Mouse (Mus musculus) midbrain, embryonic 16.5 days (tissue): ENCODE results near the gene Kcnj3. TPM values are rescaled to one million over a fixed set of nuclear protein-coding genes. Genes with fewer than 3 reads are reported as not detected.

Experiments
- ATAC-seq: fragments of 200-750 bp; cut with Nextera tagmentation; 2 replicates; pipeline ENCODE4 v1.8.0; 2017; ENCODE audit warnings: moderate TSS enrichment
- H3K27ac ChIP-seq: fragments of 300-500 bp; sonication (generic); 2 replicates; pipeline ENCODE4 v1.5.1; 2014; ENCODE audit warnings: mild to moderate bottlenecking, low read length, mixed read lengths
- H3K27me3 ChIP-seq: fragments of 300-500 bp; sonication (generic); 2 replicates; pipeline ENCODE4 v1.6.1; 2014; ENCODE audit warnings: low read depth, low read length, mixed read lengths; ENCODE audit not compliant: control insufficient read depth, insufficient read depth
- H3K36me3 ChIP-seq: fragments of 300-500 bp; sonication (generic); 2 replicates; pipeline ENCODE4 v1.6.1; 2014; ENCODE audit warnings: mild to moderate bottlenecking, low read length, moderate library complexity, mixed read lengths; ENCODE audit not compliant: control insufficient read depth, insufficient read depth
- H3K4me1 ChIP-seq: fragments of 300-500 bp; sonication (generic); 2 replicates; pipeline ENCODE4 v1.6.1; 2014; ENCODE audit warnings: mild to moderate bottlenecking, low read length, mixed read lengths; ENCODE audit not compliant: control insufficient read depth, insufficient read depth
- H3K4me2 ChIP-seq: fragments of 300-500 bp; sonication (generic); 2 replicates; pipeline ENCODE4 v1.6.1; 2014; ENCODE audit warnings: mild to moderate bottlenecking, low read length, mixed read lengths
- H3K4me3 ChIP-seq: fragments of 300-500 bp; sonication (generic); 2 replicates; pipeline ENCODE4 v1.5.1; 2014; ENCODE audit warnings: low read depth, mild to moderate bottlenecking, low read length, moderate library complexity, mixed read lengths
- H3K9ac ChIP-seq: fragments of 300-500 bp; sonication (generic); 2 replicates; pipeline ENCODE4 v1.6.1; 2014; ENCODE audit warnings: low read depth, low read length, mixed read lengths
- H3K9me3 ChIP-seq: fragments of 300-500 bp; sonication (generic); replicated peaks from 2 replicates; pipeline ENCODE4 v1.6.1; 2014; ENCODE audit warnings: mild to moderate bottlenecking, low read length, mixed read lengths; ENCODE audit not compliant: control insufficient read depth, poor library complexity, severe bottlenecking
- WGBS: fragments of 180-500 bp; shearing (Covaris S2); extraction: QIAGEN DNeasy Blood & Tissue Kit; methylation state at CpG from one replicate; pipeline ENCODE4 v1.1.7; 2014; 5-methylcytosine and 5-hydroxymethylcytosine counted together
- polyA plus RNA-seq: library from polyadenylated mRNA; unstranded; fragments of >200 nt; fragmentation: Nextera tagmentation; extraction: Ambion mirVana; gene quantifications from 2 replicates; pipeline ENCODE4 v1.2.1, GENCODE M21; 2015

The Kcnj3 gene
- polyA plus RNA-seq: 5.7 and 5.8 TPM in 2 replicates

DNA sequence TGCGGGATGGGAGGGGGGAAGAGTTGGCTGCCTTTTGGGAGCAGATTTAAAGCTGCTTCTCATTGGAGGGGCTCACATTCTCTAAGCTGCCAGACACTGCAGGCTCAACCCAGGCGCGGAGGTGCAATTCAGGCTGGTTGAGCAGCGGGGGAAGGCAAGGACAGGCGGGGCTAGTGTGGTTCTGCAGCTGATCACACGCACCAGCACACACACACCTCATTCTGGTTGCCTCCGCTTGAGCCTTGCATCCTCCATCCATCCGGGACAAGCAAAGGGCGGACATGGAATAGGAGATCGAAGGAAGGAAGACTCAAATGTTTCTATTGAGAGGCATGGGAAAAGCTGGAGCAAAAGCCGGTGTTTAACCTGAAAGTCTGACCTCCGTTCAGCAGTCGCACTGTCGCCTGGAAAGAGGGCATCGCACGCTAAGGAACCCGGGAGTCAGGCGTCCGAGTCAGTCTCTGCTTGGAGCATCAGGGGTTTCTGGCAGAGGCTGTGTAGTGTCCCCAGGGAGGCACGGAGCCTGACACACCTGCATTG lies at the start of gene Kcnj3:
Kcnj3 (plus strand) TSS at position 250 of the 540 bp plus-strand sequence.
- peak within 1 kb of the TSS; percentile 80 for H3K9ac ChIP-seq
- H3K9me3 ChIP-seq: no peaks in the 10 kb centered on the region
- WGBS: under 1% methylated on average over 20 of the region's 20 CpGs
- peak within 1 kb of the TSS; percentile 64 for H3K27ac ChIP-seq
- ATAC-seq: peak; percentile 89
- H3K27me3 ChIP-seq: no peaks in the 10 kb centered on the region
- H3K4me2 ChIP-seq: peak within 1 kb of the TSS; percentile 91
- no peaks in the 10 kb centered on the region for H3K36me3 ChIP-seq
- H3K4me1 ChIP-seq: peaks cover 4% of the 10 kb centered on the region; the same call in 1 of the 2 replicates
- H3K4me3 ChIP-seq: peak within 1 kb of the TSS; percentile 85

DNA sequence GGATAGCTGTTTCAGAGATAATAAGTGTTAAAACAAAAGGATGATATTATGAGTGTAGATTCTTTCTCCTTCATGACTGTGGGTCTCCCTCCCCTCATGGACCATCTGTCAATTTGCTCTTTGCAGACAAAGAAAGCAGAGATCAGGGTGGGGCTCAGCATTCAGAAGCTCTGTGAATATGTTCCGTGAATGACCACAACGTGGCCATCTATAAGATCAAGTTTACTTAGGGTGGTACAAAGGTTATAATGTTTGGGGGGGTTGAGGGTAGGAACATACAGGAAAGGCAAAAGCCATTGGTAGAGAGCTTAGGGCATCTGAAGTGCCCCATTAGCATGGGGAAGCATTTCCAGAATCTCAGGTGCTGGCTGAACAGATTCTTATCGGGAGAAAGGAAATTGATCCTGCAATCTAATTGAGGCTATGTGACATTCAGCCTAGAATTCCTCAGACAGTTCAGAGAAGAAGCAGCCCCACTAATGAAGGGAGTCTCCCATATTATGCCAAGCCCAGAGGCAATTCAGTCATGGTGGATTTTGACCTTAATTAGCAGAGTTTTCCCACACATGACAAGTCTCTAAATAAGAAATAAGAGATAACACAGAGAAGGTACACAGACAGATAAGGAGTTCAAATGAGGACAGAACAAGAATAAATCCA lies 45.3 kb upstream of the Kcnj3 start:
- H3K4me2 ChIP-seq: no peak overlapping the region
- ATAC-seq: peak; percentile 76
- H3K27me3 ChIP-seq: no peaks in the 10 kb centered on the region
- no peak overlapping the region for H3K4me3 ChIP-seq
- H3K27ac ChIP-seq: no peak overlapping the region
- H3K4me1 ChIP-seq: no peaks in the 10 kb centered on the region
- no peaks in the 10 kb centered on the region for H3K9me3 ChIP-seq
- no peaks in the 10 kb centered on the region for H3K36me3 ChIP-seq
- 58% methylated on average over 3 of the region's 3 CpGs for WGBS
- no peak overlapping the region for H3K9ac ChIP-seq

DNA sequence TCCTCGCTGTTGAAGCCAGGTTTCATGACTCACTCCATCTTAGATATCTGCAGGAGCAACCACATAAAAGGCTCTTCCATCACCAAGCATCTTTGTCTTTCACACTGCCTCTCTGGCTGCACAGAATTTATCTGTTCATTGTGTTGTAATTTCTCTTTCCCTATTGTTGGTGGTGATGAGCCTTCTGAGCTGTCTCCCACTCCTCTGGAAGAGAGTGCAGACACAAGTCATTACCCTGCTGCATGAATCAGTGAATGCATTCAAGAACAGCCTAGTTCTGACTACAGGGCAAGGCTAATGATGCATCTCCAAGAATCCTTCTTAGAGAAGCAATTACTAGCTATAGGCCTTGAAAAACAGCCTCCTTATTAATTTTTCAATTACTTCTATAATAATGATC lies 30.5 kb upstream of the Kcnj3 start:
- no peak for ATAC-seq
- Histone ChIP-seq H3K4me3 (no peak overlapping the region), H3K9me3 (0 out of 2 replicates have a peak, but pooled peaks cover 1% of the 10 kb centered on the region), H3K4me2 (no peak overlapping the region), H3K36me3 (no peaks in the 10 kb centered on the region), H3K27ac (no peak overlapping the region), H3K27me3 (no peaks in the 10 kb centered on the region), H3K4me1 (no peaks in the 10 kb centered on the region), H3K9ac (no peak overlapping the region)
- WGBS: 79% methylated on average over 1 of the region's 1 CpGs

DNA sequence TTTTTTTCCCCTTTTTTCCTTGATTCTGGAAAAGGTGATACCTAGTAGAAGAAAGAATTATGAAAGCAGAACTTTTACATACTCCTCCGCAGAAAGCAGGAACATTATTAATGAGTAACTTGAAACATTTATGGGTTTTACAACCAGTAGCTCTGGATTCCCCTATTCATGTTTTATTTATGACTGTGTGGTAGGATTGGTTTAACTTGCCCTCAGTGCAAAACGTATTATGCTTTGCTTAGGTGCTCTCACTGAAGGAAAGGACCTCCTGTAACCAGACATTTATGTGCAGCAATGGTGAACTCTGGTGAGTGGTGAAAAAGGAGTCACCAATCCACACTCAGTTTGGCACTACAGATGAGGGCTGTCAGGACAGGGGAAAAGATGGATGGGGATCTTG lies 8.1 kb upstream of the Kcnj3 start:
- Histone ChIP-seq H3K9me3 (no peaks in the 10 kb centered on the region), H3K4me3 (no peak overlapping the region), H3K4me1 (no peaks in the 10 kb centered on the region), H3K36me3 (no peaks in the 10 kb centered on the region), H3K9ac (no peak overlapping the region), H3K27ac (no peak overlapping the region), H3K27me3 (no peaks in the 10 kb centered on the region), H3K4me2 (no peak overlapping the region)
- WGBS: 55% methylated on average over 2 of the region's 2 CpGs
- ATAC-seq: no peak

DNA sequence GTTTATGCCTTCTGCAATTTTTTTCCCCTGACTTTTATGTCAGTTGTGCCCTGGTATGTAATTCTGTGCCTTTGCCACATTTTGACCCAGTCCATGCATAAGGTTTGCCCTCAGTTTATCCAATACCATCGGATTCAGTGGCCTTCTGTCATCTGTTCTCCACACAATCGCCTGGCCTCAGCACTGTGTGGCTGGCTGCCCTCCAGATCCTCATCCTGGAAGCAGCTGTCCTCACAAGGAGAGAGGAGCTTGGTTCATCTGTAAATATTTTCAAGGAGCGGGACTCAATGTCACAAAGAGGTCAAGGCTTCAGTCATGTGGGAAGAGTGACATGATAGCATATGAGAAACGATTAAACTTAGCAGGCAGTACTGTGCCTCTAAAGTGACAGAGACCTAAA lies 3.7 kb upstream of the Kcnj3 start:
- Histone ChIP-seq H3K36me3 (no peaks in the 10 kb centered on the region), H3K4me2 (no peak overlapping the region), H3K4me1 (peaks cover 4% of the 10 kb centered on the region; the same call in 1 of the 2 replicates), H3K27me3 (no peaks in the 10 kb centered on the region), H3K9me3 (no peaks in the 10 kb centered on the region), H3K4me3 (no peak overlapping the region), H3K27ac (no peak overlapping the region), H3K9ac (no peak overlapping the region)
- no peak for ATAC-seq
- WGBS: 80% methylated on average over 4 of the region's 4 CpGs

DNA sequence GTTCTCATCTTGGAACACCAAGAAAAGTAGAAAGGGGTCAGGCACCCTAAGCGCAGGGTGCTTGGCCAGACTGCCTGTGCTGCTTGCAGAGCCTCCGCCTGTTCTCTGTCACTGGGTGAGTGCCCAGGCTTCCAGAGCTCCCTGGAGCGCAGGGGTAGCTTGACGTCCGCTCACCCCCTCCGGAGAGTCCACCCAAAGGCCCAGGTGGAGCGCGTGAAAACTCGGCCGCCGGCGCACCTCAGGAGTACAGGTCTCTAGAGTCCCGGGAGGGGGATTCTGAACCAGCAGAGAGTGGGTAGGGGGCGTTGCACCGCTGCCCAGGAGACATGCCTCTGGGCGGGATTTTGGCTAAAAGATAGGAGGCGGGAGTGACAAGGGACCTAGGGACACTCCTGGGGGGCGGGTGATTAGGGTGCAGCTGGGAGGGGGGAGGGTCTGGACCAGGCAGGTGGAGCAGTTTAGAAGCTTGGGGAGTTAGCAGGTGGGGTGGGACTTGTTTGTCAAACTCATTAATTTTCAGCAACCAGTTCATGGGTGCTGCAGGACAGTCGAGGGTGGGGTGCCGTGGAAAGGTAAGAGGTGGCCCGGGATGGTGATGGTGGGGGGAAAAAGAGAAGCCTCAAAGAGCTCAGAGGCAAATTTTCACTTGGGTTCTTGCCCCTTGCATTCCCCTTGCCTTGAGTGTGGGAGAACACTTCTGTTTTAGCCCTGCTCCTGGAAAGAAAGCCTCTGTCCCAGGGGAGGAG lies 664 bp downstream of the Kcnj3 start:
- Histone ChIP-seq H3K27me3 (no peaks in the 10 kb centered on the region), H3K9ac (peak overlapping the region; percentile 80), H3K4me1 (peaks cover 4% of the 10 kb centered on the region; the same call in 1 of the 2 replicates), H3K4me3 (peak overlapping the region; percentile 85), H3K4me2 (peak overlapping the region; percentile 91), H3K36me3 (no peaks in the 10 kb centered on the region), H3K9me3 (no peaks in the 10 kb centered on the region), H3K27ac (peak overlapping the region; percentile 64)
- WGBS: 2% methylated on average over 21 of the region's 21 CpGs
- peak; percentile 70 for ATAC-seq

DNA sequence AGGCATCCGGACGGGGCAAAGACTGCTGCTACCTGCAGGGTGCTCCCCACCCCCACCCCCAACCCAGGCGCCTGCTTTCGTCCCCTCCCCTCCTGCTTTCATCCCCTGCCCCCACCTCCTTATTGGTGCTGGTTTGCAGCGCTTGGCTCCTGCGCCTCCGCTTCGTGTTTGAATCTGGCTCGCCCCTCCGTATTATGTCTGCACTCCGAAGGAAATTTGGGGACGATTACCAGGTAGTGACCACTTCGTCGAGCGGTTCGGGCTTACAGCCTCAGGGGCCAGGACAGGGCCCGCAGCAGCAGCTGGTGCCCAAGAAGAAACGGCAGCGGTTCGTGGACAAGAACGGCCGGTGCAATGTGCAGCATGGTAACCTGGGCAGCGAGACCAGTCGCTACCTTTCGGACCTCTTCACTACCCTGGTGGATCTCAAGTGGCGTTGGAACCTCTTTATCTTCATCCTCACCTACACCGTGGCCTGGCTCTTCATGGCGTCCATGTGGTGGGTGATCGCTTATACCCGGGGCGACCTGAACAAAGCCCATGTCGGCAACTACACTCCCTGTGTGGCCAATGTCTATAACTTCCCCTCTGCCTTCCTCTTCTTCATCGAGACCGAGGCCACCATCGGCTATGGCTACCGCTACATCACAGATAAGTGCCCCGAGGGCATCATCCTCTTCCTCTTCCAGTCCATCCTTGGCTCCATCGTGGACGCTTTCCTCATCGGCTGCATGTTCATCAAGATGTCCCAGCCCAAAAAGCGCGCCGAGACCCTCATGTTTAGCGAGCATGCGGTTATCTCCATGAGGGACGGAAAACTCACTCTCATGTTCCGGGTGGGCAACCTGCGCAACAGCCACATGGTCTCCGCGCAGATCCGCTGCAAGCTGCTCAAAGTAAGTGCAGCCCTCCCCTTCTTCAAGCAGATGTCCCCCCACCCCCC lies 1.5 kb downstream of the Kcnj3 start:
- peak; percentile 60 for ATAC-seq
- Histone ChIP-seq H3K27ac (peak overlapping the region; percentile 28; the same call in 1 of the 2 replicates), H3K4me1 (peaks cover 4% of the 10 kb centered on the region; the same call in 1 of the 2 replicates), H3K4me3 (peak overlapping the region; percentile 85), H3K9ac (peak overlapping the region; percentile 80), H3K27me3 (no peaks in the 10 kb centered on the region), H3K36me3 (no peaks in the 10 kb centered on the region), H3K4me2 (peak overlapping the region; percentile 91), H3K9me3 (no peaks in the 10 kb centered on the region)
- under 1% methylated on average over 48 of the region's 51 CpGs for WGBS

DNA sequence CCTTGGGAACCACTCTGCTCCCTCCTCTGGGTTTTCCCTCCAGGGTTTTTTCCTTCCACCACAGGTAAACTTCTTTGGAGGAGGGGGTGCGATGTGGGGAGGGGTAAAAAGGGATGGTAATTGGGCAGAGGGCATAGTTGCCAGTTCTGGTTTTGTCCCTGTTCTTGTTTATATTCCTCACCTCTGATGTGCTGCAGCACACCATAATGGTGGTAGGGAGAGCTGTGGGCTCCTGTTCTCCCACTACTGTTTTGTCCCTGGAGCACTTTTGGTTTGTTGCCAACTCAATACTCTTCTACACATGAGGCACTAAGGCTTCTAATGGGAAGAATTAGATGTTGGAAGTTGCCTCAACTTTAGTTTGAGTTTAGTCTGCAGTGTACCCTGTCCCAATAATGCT lies 2.2 kb downstream of the Kcnj3 start:
- 8% methylated on average over 1 of the region's 1 CpGs for WGBS
- Histone ChIP-seq H3K27me3 (no peaks in the 10 kb centered on the region), H3K4me3 (peak overlapping the region; percentile 85), H3K9me3 (no peaks in the 10 kb centered on the region), H3K27ac (no peak overlapping the region), H3K9ac (peak overlapping the region; percentile 80), H3K4me1 (peaks cover 4% of the 10 kb centered on the region; the same call in 1 of the 2 replicates), H3K36me3 (no peaks in the 10 kb centered on the region), H3K4me2 (peak overlapping the region; percentile 91)
- ATAC-seq: no peak
